9 mouse cellular contexts compared by ENCODE assay signal in the genomic region with DNA sequence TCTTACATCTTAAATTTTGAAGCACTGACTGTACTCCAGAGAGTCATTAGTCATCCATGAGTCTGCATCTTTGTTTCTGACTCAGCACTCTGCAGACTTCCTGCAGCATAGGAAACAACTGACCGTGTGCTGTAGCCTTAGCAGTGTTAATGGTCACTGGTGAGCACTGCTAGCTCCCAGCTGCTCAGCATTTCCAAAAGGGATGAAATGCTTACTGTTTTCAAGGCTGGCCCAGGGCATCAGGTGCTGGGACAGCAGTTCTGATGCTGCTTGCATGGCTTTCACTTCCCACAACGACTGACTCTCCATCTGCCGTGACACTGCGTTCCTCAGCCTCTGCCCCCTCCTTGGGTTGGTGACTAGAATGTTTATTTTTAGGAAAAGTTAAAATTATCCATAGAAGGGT. TPM values are rescaled to one million over a fixed set of nuclear protein-coding genes. Genes with fewer than 3 reads are reported as not detected.
DNase-seq lines count a peak whose midpoint lies in the region; ATAC-seq and TF ChIP-seq lines count a peak whose summit lies in the region.
"Had no signal": no experiment of that assay in that cellular context is flagged by ENCODE, and none has a peak within 500 bp of the region (broad histone marks: within the 10 kb centered on the region; RNA-seq: fewer than 3 reads in every experiment).

No protein-coding gene starts in this region.

- no peak overlapping the region for H3K27ac ChIP-seq in kidney, embryonic 14.5 days (ENCODE audit: low read depth, low read length)
- no peak overlapping the region for H3K27ac ChIP-seq in heart, embryonic 16.5 days (ENCODE audit: low read length)
- no peak overlapping the region for H3K27ac ChIP-seq in forebrain, embryonic 11.5 days (ENCODE audit: low read depth, low read length)
- H3K27ac ChIP-seq: embryonic facial prominence, embryonic 13.5 days had no signal

- WGBS in kidney, embryonic 14.5 days: 66% methylated on average over 4 of the region's 4 CpGs
- 42% methylated on average over 4 of the region's 4 CpGs for WGBS in heart, embryonic 16.5 days
- WGBS in forebrain, embryonic 11.5 days: 78% methylated on average over 4 of the region's 4 CpGs

- 0 out of 2 replicates have a peak, but pooled peaks cover 9% of the 10 kb centered on the region for H3K4me1 ChIP-seq in kidney, embryonic 14.5 days (ENCODE audit: control insufficient read depth, insufficient read depth, low read length)
- peaks cover 10% of the 10 kb centered on the region for H3K4me1 ChIP-seq in heart, embryonic 16.5 days (ENCODE audit: control insufficient read depth, insufficient read depth, low read length)
- H3K4me1 ChIP-seq in forebrain, embryonic 11.5 days (replicated peaks; ENCODE audit: control insufficient read depth, insufficient read depth, low read length): no peaks in the 10 kb centered on the region

- H3K4me3 ChIP-seq in kidney, embryonic 14.5 days (ENCODE audit: low read length): no peak overlapping the region
- H3K4me3 ChIP-seq in C2C12 (ENCODE audit: insufficient read depth, poor library complexity, severe bottlenecking): no peak overlapping the region
- no peak overlapping the region for H3K4me3 ChIP-seq in heart, embryonic 16.5 days (ENCODE audit: low read length)
- H3K4me3 ChIP-seq in forebrain, embryonic 11.5 days (ENCODE audit: low read depth, low read length): no peak overlapping the region
- H3K4me3 ChIP-seq: embryonic facial prominence, embryonic 13.5 days had no signal

- H3ac ChIP-seq in C2C12 (ENCODE audit: control insufficient read depth, insufficient read length, low read depth): peak overlapping the region; percentile 16

- no peaks in the 10 kb centered on the region for H3K27me3 ChIP-seq in kidney, embryonic 14.5 days (ENCODE audit: control insufficient read depth, insufficient read depth, low read length)
- H3K27me3 ChIP-seq in C2C12 (ENCODE audit: control insufficient read depth, insufficient read depth, insufficient read length): no peaks in the 10 kb centered on the region
- no peaks in the 10 kb centered on the region for H3K27me3 ChIP-seq in heart, embryonic 16.5 days (ENCODE audit: control insufficient read depth, insufficient read depth, low read length)
- H3K27me3 ChIP-seq in forebrain, embryonic 11.5 days (ENCODE audit: control insufficient read depth, insufficient read depth, low read length): no peaks in the 10 kb centered on the region
- H3K27me3 ChIP-seq: embryonic facial prominence, embryonic 13.5 days had no signal

- peak; percentile 9 for DNase-seq in kidney, postnatal 14 days
- DNase-seq in adipocyte (ENCODE audit: low spot score): peak; percentile 60
- DNase-seq in urinary bladder, postnatal 4 days (ENCODE audit: low spot score in 2 of 2): no peak
- DNase-seq in forebrain, embryonic 11.5 days (ENCODE audit: low spot score): no peak

- H3K9ac ChIP-seq in kidney, embryonic 14.5 days (ENCODE audit: low read depth, low read length): no peak overlapping the region
- H3K9ac ChIP-seq in heart, embryonic 16.5 days (ENCODE audit: low read length): no peak overlapping the region
- no peak overlapping the region for H3K9ac ChIP-seq in forebrain, embryonic 11.5 days (ENCODE audit: low read length)
- H3K9ac ChIP-seq: embryonic facial prominence, embryonic 13.5 days had no signal

- H3K4me2 ChIP-seq in kidney, embryonic 14.5 days (replicated peaks; ENCODE audit: low read depth, low read length): no peak overlapping the region
- H3K4me2 ChIP-seq in heart, embryonic 16.5 days (ENCODE audit: low read depth, low read length): no peak overlapping the region
- H3K4me2 ChIP-seq in forebrain, embryonic 11.5 days (ENCODE audit: low read depth, low read length, severe bottlenecking): no peak overlapping the region
- H3K4me2 ChIP-seq: embryonic facial prominence, embryonic 13.5 days had no signal

- H3K79me3 ChIP-seq in C2C12 (ENCODE audit: low read depth): peaks cover 4% of the 10 kb centered on the region

- ATAC-seq in kidney, embryonic 14.5 days (ENCODE audit: low FRiP score, low TSS enrichment): no peak
- peak; percentile 23; the same call in 1 of the 2 replicates for ATAC-seq in heart, embryonic 16.5 days (replicated peaks; ENCODE audit: extremely low read depth, insufficient read depth, low FRiP score)
- ATAC-seq in megakaryocyte, adult 5-6 weeks (ENCODE audit: poor library complexity, severe bottlenecking): peak; percentile 93
- no peak for ATAC-seq in forebrain, embryonic 11.5 days (replicated peaks; ENCODE audit: low FRiP score)

- peaks cover 15% of the 10 kb centered on the region for H3K79me2 ChIP-seq in C2C12 (ENCODE audit: control insufficient read depth, insufficient read depth)

- TF ChIP-seq CTCF in C2C12 (IDR thresholded peaks at IDR 0.05; ENCODE audit: control insufficient read depth, insufficient read depth, insufficient read length): no peak

- no peaks in the 10 kb centered on the region for H3K36me3 ChIP-seq in kidney, embryonic 14.5 days (ENCODE audit: control insufficient read depth, insufficient read depth, low read length)
- H3K36me3 ChIP-seq in C2C12 (ENCODE audit: control insufficient read depth, insufficient read depth): no peaks in the 10 kb centered on the region
- no peaks in the 10 kb centered on the region for H3K36me3 ChIP-seq in heart, embryonic 16.5 days (ENCODE audit: control insufficient read depth, insufficient read depth)
- H3K36me3 ChIP-seq in forebrain, embryonic 11.5 days (ENCODE audit: control insufficient read depth, insufficient read depth, low read length): no peaks in the 10 kb centered on the region
- H3K36me3 ChIP-seq: embryonic facial prominence, embryonic 13.5 days had no signal

- no peaks in the 10 kb centered on the region for H3K9me3 ChIP-seq in kidney, embryonic 14.5 days (ENCODE audit: control insufficient read depth, low read length)
- H3K9me3 ChIP-seq in heart, embryonic 16.5 days (replicated peaks; ENCODE audit: control insufficient read depth, low read length): no peaks in the 10 kb centered on the region
- no peaks in the 10 kb centered on the region for H3K9me3 ChIP-seq in forebrain, embryonic 11.5 days (ENCODE audit: control insufficient read depth, low read length)
- H3K9me3 ChIP-seq: embryonic facial prominence, embryonic 13.5 days had no signal

TF ChIP-seq in C2C12, 6 proteins besides CTCF, POLR2A, EP300 and RAD21:
- TF ChIP-seq MYOD1 (IDR thresholded peaks at IDR 0.05; ENCODE audit: control insufficient read depth, insufficient read length, low read depth): peak; percentile 52
- no peak for TF ChIP-seq MYOG (IDR thresholded peaks at IDR 0.05; ENCODE audit: control insufficient read depth, extremely low read depth, insufficient read length)
- TF ChIP-seq MAX (IDR thresholded peaks at IDR 0.05): peak; percentile 7
- peak; percentile 73 for TF ChIP-seq FOSL1 (IDR thresholded peaks at IDR 0.05; ENCODE audit: insufficient read depth, low read length, poor library complexity, severe bottlenecking)
- no peak for TF ChIP-seq USF1 (IDR thresholded peaks at IDR 0.05; ENCODE audit: low read depth)
- no peak for TF ChIP-seq CEBPB (IDR thresholded peaks at IDR 0.05; ENCODE audit: low read depth)

RNA-seq across cellular contexts. Expression of a gene that starts 29.8 kb away (rescaled TPM):
- polyA plus RNA-seq in kidney, embryonic 14.5 days (2014; fragmentation: Nextera tagmentation; extraction: Ambion mirVana): 32.0 and 43.5 TPM in 2 replicates
- 31.1 TPM for polyA plus RNA-seq in C2C12 (2012; fragmentation: generic; extraction: Trizol)
- polyA plus RNA-seq in heart, embryonic 16.5 days (2015; fragmentation: Nextera tagmentation; extraction: Ambion mirVana): 39.1 and 39.5 TPM in 2 replicates
- 8.2 and 9.1 TPM in 2 replicates for total RNA-seq in megakaryocyte, adult 5-6 weeks (2015)
- 15.7 and 18.2 TPM in 2 replicates for total RNA-seq in megakaryocyte, adult 5-6 weeks (2017)
- 22.9 and 28.1 TPM in 2 replicates for polyA plus RNA-seq in forebrain, embryonic 11.5 days (2014; fragmentation: Nextera tagmentation; extraction: Ambion mirVana)

RNA-seq across cellular contexts. Expression of a gene that starts 29.8 kb away (rescaled TPM):
- 18.0 and 20.7 TPM in 2 replicates for polyA plus RNA-seq in kidney, embryonic 14.5 days (2014; fragmentation: Nextera tagmentation; extraction: Ambion mirVana)
- polyA plus RNA-seq in C2C12 (2012; fragmentation: generic; extraction: Trizol): 5.2 TPM
- 22.7 and 24.1 TPM in 2 replicates for polyA plus RNA-seq in heart, embryonic 16.5 days (2015; fragmentation: Nextera tagmentation; extraction: Ambion mirVana)
- total RNA-seq in megakaryocyte, adult 5-6 weeks (2015): 22.0 and 25.6 TPM in 2 replicates
- total RNA-seq in megakaryocyte, adult 5-6 weeks (2017): 4.8 and 5.9 TPM in 2 replicates
- 13.6 and 14.5 TPM in 2 replicates for polyA plus RNA-seq in forebrain, embryonic 11.5 days (2014; fragmentation: Nextera tagmentation; extraction: Ambion mirVana)

RNA-seq across cellular contexts. Expression of a gene that starts 30.0 kb away (rescaled TPM):
- 6.8 and 7.8 TPM in 2 replicates for polyA plus RNA-seq in kidney, embryonic 14.5 days (2014; fragmentation: Nextera tagmentation; extraction: Ambion mirVana)
- 1.1 TPM for polyA plus RNA-seq in C2C12 (2012; fragmentation: generic; extraction: Trizol)
- 3.7 and 4.3 TPM in 2 replicates for polyA plus RNA-seq in heart, embryonic 16.5 days (2015; fragmentation: Nextera tagmentation; extraction: Ambion mirVana)
- 6.1 and 8.5 TPM in 2 replicates for total RNA-seq in megakaryocyte, adult 5-6 weeks (2015)
- 3.2 and 4.3 TPM in 2 replicates for total RNA-seq in megakaryocyte, adult 5-6 weeks (2017)
- polyA plus RNA-seq in forebrain, embryonic 11.5 days (2014; fragmentation: Nextera tagmentation; extraction: Ambion mirVana): 9.7 and 10.5 TPM in 2 replicates

RNA-seq across cellular contexts. Expression of a gene that starts 35.5 kb away (rescaled TPM):
- 40.6 and 44.1 TPM in 2 replicates for polyA plus RNA-seq in kidney, embryonic 14.5 days (2014; fragmentation: Nextera tagmentation; extraction: Ambion mirVana)
- polyA plus RNA-seq in C2C12 (2012; fragmentation: generic; extraction: Trizol): 11.8 TPM
- 46.3 and 51.4 TPM in 2 replicates for polyA plus RNA-seq in heart, embryonic 16.5 days (2015; fragmentation: Nextera tagmentation; extraction: Ambion mirVana)
- total RNA-seq in megakaryocyte, adult 5-6 weeks (2015): 35.9 and 57.9 TPM in 2 replicates
- total RNA-seq in megakaryocyte, adult 5-6 weeks (2017): not detected in 2 replicates
- polyA plus RNA-seq in forebrain, embryonic 11.5 days (2014; fragmentation: Nextera tagmentation; extraction: Ambion mirVana): 31.8 and 34.0 TPM in 2 replicates

Comparison
In these comparisons a context has a peak if more than half of its experiments do, and no peak if none do; other contexts are left out.
1. DNase-seq: peak in kidney, postnatal 14 days (single experiment) and adipocyte (single experiment); none in urinary bladder, postnatal 4 days (0 of 2) and forebrain, embryonic 11.5 days (single experiment).
2. ATAC-seq: peak in heart, embryonic 16.5 days (single experiment) and megakaryocyte, adult 5-6 weeks (single experiment); none in kidney, embryonic 14.5 days (single experiment) and forebrain, embryonic 11.5 days (single experiment).